Mouse (Mus musculus) spleen, adult 2 months (tissue): ENCODE measurements around the gene Lrwd1.

Experiments used
- CTCF ChIP-seq: fragments of 200-500 bp; IDR thresholded peaks from 2 replicates; pipeline ENCODE4 v1.5.1; 2011; ENCODE audit warnings: mild to moderate bottlenecking, inconsistent platforms; ENCODE audit not compliant: insufficient read depth, insufficient read length, insufficient replicate concordance; ENCODE audit errors: extremely low read depth
- POLR2A ChIP-seq: fragments of 200-500 bp; IDR thresholded peaks from 2 replicates; pipeline ENCODE4 v1.6.1; 2011; ENCODE audit warnings: low read depth, low read length, inconsistent platforms

DNA sequence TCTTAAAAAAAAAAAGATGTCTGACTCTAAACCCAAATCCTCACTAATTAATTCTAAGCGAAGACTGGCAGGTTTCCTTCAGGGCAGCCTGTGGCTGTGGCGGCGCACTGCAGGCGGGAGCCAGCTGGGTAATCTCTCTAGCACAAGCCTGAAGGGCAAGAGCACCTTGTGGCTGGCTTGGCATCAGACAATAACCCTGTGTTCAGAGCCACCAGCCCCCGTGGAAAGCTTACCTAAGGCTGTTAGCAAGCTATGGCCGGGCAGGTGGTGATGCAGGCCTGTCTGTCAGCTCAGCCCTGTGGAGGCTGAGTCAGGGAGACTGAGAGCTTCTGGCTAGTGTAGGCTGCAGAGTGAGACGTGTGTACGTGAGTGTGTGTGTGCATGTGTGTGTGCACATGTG lies 29.4 kb upstream of the Lrwd1 start:
- TF ChIP-seq CTCF (no peak), POLR2A (no peak)
